Mouse (Mus musculus): ENCODE measurements around the gene Gm21996. TPM values are rescaled to one million over a fixed set of nuclear protein-coding genes. Genes with fewer than 3 reads are reported as not detected.
"Not testable (repeated sequence)": the region's sequence is repeated elsewhere in the genome, so short reads cannot be mapped to it uniquely, and the experiment has no call there.

Gm21996 gene
- not detected in 2 replicates for polyA plus RNA-seq (2016; fragmentation: Nextera tagmentation; extraction: Ambion mirVana)

- not testable (repeated sequence) for H3K4me1 ChIP-seq; H3K27ac ChIP-seq (replicated peaks); DNase-seq (ENCODE audit: low spot score); H3K9me3 ChIP-seq; H3K27me3 ChIP-seq (replicated peaks; ENCODE audit: low read depth, poor library complexity, severe bottlenecking); H3K36me3 ChIP-seq (replicated peaks); H3K4me3 ChIP-seq
- WGBS: no CpG with 5 or more reads among the region's 7 CpGs
Measured at GRCm38 (mm10) chrY:89745432-89745831, at the start of gene Gm21996. Gm21996 (minus strand) TSS chrY:89745532.
